Mouse (Mus musculus) CH12.LX (cell line): ENCODE results near the gene Entpd1.

Experiments
- CTCF ChIP-seq, 2 experiments: IDR thresholded peaks in 1 of 2; conservative IDR thresholded peaks in 1 of 2; 2 replicates each; pipeline ENCODE4 v1.5.1; 2011 to 2012; ENCODE audit warnings: low read depth in 2 of 2, low read length in 2 of 2, improper control_type of control experiment in 1 of 2, inconsistent platforms in 1 of 2, mild to moderate bottlenecking in 1 of 2, moderate library complexity in 1 of 2
- E2F4 ChIP-seq: IDR thresholded peaks from 2 replicates; pipeline ENCODE4 v1.6.1; 2011; ENCODE audit warnings: low read depth, low read length, improper control_type of control experiment; ENCODE audit not compliant: insufficient replicate concordance

DNA sequence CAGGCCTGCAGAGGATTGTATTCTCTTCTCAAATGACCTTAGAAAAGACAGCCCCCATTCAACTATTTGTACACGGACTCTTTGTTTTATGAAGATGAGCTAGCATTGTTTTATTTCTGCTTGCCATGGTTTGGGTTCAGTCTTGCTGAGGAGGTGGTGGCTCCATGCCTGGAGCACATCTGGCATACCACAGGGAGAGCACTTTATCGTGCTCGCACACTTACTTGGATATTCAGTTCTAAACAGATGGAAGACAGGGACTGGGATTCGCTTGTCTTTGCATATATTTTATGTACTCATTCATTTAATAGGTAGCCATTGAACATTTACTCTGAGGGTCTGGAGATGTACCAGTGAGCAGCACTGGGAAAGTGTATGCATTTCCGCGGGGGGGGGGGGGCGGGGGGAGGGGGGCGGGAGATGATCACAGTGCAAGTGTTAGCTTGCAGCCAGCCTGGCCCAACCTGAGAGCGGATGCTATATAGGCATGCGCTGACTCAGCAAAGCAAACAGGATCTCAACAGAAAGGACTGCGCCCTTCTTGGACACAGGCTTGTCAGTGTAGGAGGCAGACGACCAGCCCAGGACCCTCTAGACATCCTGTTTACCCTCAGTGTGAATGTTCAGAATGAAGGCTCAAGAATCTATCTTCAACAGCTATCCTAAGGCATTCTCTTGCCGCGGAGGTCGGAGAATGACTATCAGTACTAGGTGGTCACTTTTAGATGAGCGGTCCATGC lies 100.9 kb downstream of the Entpd1 start:
- TF ChIP-seq E2F4 (no peak), CTCF (conservative IDR thresholded peaks at IDR 0.05 in 1 of 2, IDR thresholded peaks at IDR 0.05 in 1 of 2; ENCODE audit: low read depth in 2 of 2, low read length in 2 of 2) (no peak)
